Mouse (Mus musculus): ENCODE results near the gene Rftn1. TPM values are rescaled to one million over a fixed set of nuclear protein-coding genes. Genes with fewer than 3 reads are reported as not detected.

Gene Rftn1
- polyA plus RNA-seq, 1 experiment from 2014 or later, result 37.8 TPM

DNA sequence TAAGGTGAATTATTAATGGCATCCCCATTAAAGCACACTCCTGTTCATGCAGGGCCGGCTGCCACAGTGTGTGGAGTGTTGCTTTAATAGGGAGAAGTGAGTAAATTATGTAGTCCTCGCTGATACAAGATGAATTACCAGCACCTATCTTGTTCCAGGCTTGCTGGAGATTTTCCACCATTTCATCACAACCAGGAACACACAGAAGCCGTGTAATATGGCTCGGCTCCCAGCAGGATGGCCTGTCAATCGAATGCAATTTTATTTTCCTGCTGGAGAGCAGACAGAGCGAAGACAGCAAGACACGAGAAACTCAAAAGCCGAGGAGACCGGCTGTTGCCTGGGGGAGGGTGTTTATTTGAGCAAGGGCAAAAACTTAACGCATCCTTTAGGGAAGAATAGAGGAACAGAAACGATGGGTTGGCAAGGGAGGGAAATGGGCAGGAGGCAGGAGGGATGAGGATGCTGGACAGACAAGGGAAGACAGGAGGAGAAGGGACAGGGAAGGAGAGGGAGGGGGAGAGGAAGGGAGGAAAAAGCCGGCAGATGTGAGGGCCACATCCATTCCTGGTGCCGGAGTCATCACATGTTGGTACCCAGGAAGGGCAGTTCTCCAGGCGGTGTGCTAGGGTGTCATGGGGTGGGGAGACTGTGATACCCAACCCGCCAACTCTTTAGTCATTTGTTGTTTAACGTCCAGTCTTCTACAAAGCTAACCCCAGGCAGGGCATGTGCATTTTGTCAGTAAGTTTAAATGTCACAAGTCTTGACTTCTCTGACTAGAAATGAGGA, 39.9 kb downstream of the Rftn1 start:
- H3K4me2 ChIP-seq (ENCODE audit: low read depth, low read length), result 0 out of 2 replicates have a peak overlapping the region, but pooled peaks have one; percentile 10
- no peaks in the 10 kb centered on the region for H3K9me3 ChIP-seq (replicated peaks; ENCODE audit: control insufficient read depth, low read length)
- no peak overlapping the region for H3K27ac ChIP-seq (ENCODE audit: low read length)
- no peaks in the 10 kb centered on the region for H3K27me3 ChIP-seq (ENCODE audit: control insufficient read depth, insufficient read depth, low read length)
- no peak overlapping the region for H3K9ac ChIP-seq (ENCODE audit: low read length)
- no peak overlapping the region for H3K4me3 ChIP-seq (ENCODE audit: low read length)
- 66% methylated on average over 16 of the region's 16 CpGs for WGBS
- H3K4me1 ChIP-seq (ENCODE audit: control insufficient read depth, insufficient read depth, low read length), result no peaks in the 10 kb centered on the region
- ATAC-seq (replicated peaks; ENCODE audit: extremely low read depth, insufficient read depth, low FRiP score), result no peak
- H3K36me3 ChIP-seq (ENCODE audit: control insufficient read depth, insufficient read depth), result peaks cover 13% of the 10 kb centered on the region

DNA sequence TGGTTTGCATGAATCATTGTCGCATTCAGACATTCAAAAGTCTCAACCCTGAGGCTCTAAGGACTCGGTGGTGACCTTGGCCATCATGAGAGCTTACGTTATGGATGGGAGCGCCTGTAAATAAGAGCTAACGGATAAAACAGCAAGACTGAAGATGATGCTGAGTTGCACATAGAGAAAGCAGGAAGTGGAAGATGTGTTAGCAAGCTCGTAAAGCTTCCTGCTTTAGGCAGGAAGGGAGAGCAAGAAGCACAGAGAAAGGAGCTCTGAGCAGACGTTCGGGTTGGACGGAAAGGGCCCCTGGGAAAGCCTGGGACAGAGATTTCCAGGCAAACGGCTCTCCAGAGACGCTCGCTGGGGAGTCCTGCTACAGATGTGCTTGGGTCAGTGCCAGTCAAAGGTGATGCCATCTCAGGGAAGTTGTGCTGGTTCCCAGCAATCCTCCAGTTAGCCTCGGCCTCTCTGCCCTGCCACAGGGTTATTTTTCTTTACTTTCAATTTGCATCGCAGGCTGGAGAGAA, 40.7 kb downstream of the Rftn1 start:
- Histone ChIP-seq H3K27me3 (ENCODE audit: control insufficient read depth, insufficient read depth, low read length) (no peaks in the 10 kb centered on the region), H3K9ac (ENCODE audit: low read length) (no peak overlapping the region), H3K4me3 (ENCODE audit: low read length) (no peak overlapping the region; the same call in 1 of the 2 replicates), H3K9me3 (replicated peaks; ENCODE audit: control insufficient read depth, low read length) (no peaks in the 10 kb centered on the region), H3K4me1 (ENCODE audit: control insufficient read depth, insufficient read depth, low read length) (no peaks in the 10 kb centered on the region), H3K36me3 (ENCODE audit: control insufficient read depth, insufficient read depth) (peaks cover 20% of the 10 kb centered on the region), H3K27ac (ENCODE audit: low read length) (peak overlapping the region; percentile 29; the same call in 1 of the 2 replicates), H3K4me2 (ENCODE audit: low read depth, low read length) (peak overlapping the region; percentile 10; the same call in 1 of the 2 replicates)
- ATAC-seq (replicated peaks; ENCODE audit: extremely low read depth, insufficient read depth, low FRiP score), result no peak
- 73% methylated on average over 14 of the region's 14 CpGs for WGBS

GRCm38 (mm10) chr17:50147831-50148587, 42.5 kb downstream of the Rftn1 start:
- ATAC-seq (replicated peaks; ENCODE audit: extremely low read depth, insufficient read depth, low FRiP score), result no peak; the same call in 1 of the 2 replicates
- no peaks in the 10 kb centered on the region for H3K27me3 ChIP-seq (ENCODE audit: control insufficient read depth, insufficient read depth, low read length)
- no peak overlapping the region for H3K4me2 ChIP-seq (ENCODE audit: low read depth, low read length)
- H3K27ac ChIP-seq (ENCODE audit: low read length), result no peak overlapping the region
- no peak overlapping the region for H3K4me3 ChIP-seq (ENCODE audit: low read length)
- 0 out of 2 replicates have a peak, but pooled peaks cover 2% of the 10 kb centered on the region for H3K9me3 ChIP-seq (replicated peaks; ENCODE audit: control insufficient read depth, low read length)
- H3K4me1 ChIP-seq (ENCODE audit: control insufficient read depth, insufficient read depth, low read length), result no peaks in the 10 kb centered on the region
- no peak overlapping the region for H3K9ac ChIP-seq (ENCODE audit: low read length)
- 88% methylated on average over 12 of the region's 12 CpGs for WGBS
- H3K36me3 ChIP-seq (ENCODE audit: control insufficient read depth, insufficient read depth), result peaks cover 29% of the 10 kb centered on the region

- Histone ChIP-seq H3K27ac (ENCODE audit: low read length) (peak overlapping the region; percentile 48; the same call in 1 of the 2 replicates), H3K4me2 (ENCODE audit: low read depth, low read length) (no peak overlapping the region), H3K9ac (ENCODE audit: low read length) (no peak overlapping the region), H3K9me3 (replicated peaks; ENCODE audit: control insufficient read depth, low read length) (0 out of 2 replicates have a peak, but pooled peaks cover 2% of the 10 kb centered on the region), H3K4me3 (ENCODE audit: low read length) (no peak overlapping the region), H3K36me3 (ENCODE audit: control insufficient read depth, insufficient read depth) (peaks cover 26% of the 10 kb centered on the region), H3K27me3 (ENCODE audit: control insufficient read depth, insufficient read depth, low read length) (no peaks in the 10 kb centered on the region), H3K4me1 (ENCODE audit: control insufficient read depth, insufficient read depth, low read length) (no peaks in the 10 kb centered on the region)
- WGBS, result 69% methylated on average over 10 of the region's 10 CpGs
- ATAC-seq (replicated peaks; ENCODE audit: extremely low read depth, insufficient read depth, low FRiP score), result peak; percentile 49
Observed at GRCm38 (mm10) chr17:50143354-50143753, 47.1 kb downstream of the Rftn1 start.

DNA sequence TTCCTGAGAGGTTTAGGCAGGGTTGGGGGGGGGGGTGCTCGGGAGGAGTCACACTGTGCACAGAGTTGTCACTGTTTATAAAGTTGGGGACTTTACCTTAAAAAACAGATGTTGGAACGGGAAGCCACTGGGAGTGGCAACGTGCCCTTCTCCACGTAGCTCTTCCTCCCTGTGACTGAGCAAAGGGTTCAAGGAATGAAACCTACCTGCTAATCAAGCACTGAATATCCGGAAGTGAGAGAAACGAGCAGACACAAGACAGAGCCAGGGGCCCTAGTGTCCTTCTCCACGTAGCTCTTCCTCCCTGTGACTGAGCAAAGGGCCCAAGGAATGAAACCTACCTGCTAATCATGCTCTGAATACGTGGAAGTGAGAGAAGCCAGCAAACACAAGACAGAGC, 47.9 kb downstream of the Rftn1 start:
- H3K9ac ChIP-seq (ENCODE audit: low read length), result no peak overlapping the region
- 75% methylated on average over 8 of the region's 8 CpGs for WGBS
- no peak overlapping the region for H3K4me3 ChIP-seq (ENCODE audit: low read length)
- H3K36me3 ChIP-seq (ENCODE audit: control insufficient read depth, insufficient read depth), result peaks cover 26% of the 10 kb centered on the region
- H3K27me3 ChIP-seq (ENCODE audit: control insufficient read depth, insufficient read depth, low read length), result no peaks in the 10 kb centered on the region
- ATAC-seq (replicated peaks; ENCODE audit: extremely low read depth, insufficient read depth, low FRiP score), result no peak
- no peak overlapping the region for H3K4me2 ChIP-seq (ENCODE audit: low read depth, low read length)
- H3K4me1 ChIP-seq (ENCODE audit: control insufficient read depth, insufficient read depth, low read length), result no peaks in the 10 kb centered on the region
- H3K27ac ChIP-seq (ENCODE audit: low read length), result no peak overlapping the region; the same call in 1 of the 2 replicates
- 0 out of 2 replicates have a peak, but pooled peaks cover 2% of the 10 kb centered on the region for H3K9me3 ChIP-seq (replicated peaks; ENCODE audit: control insufficient read depth, low read length)

GRCm38 (mm10) chr17:50142151-50142550, 48.3 kb downstream of the Rftn1 start:
- no peak overlapping the region for H3K4me3 ChIP-seq (ENCODE audit: low read length)
- no peaks in the 10 kb centered on the region for H3K27me3 ChIP-seq (ENCODE audit: control insufficient read depth, insufficient read depth, low read length)
- ATAC-seq (replicated peaks; ENCODE audit: extremely low read depth, insufficient read depth, low FRiP score), result no peak
- H3K9ac ChIP-seq (ENCODE audit: low read length), result no peak overlapping the region
- H3K27ac ChIP-seq (ENCODE audit: low read length), result no peak overlapping the region; the same call in 1 of the 2 replicates
- 0 out of 2 replicates have a peak, but pooled peaks cover 2% of the 10 kb centered on the region for H3K9me3 ChIP-seq (replicated peaks; ENCODE audit: control insufficient read depth, low read length)
- H3K4me2 ChIP-seq (ENCODE audit: low read depth, low read length), result no peak overlapping the region
- 90% methylated on average over 7 of the region's 7 CpGs for WGBS
- H3K4me1 ChIP-seq (ENCODE audit: control insufficient read depth, insufficient read depth, low read length), result no peaks in the 10 kb centered on the region
- H3K36me3 ChIP-seq (ENCODE audit: control insufficient read depth, insufficient read depth), result peaks cover 26% of the 10 kb centered on the region

GRCm38 (mm10) chr17:50136060-50136459, 54.4 kb downstream of the Rftn1 start:
- Histone ChIP-seq H3K9me3 (replicated peaks; ENCODE audit: control insufficient read depth, low read length) (no peaks in the 10 kb centered on the region), H3K27me3 (ENCODE audit: control insufficient read depth, insufficient read depth, low read length) (no peaks in the 10 kb centered on the region), H3K4me1 (ENCODE audit: control insufficient read depth, insufficient read depth, low read length) (peaks cover 16% of the 10 kb centered on the region), H3K36me3 (ENCODE audit: control insufficient read depth, insufficient read depth) (no peaks in the 10 kb centered on the region), H3K4me2 (ENCODE audit: low read depth, low read length) (peak overlapping the region; percentile 9; the same call in 1 of the 2 replicates), H3K9ac (ENCODE audit: low read length) (0 out of 2 replicates have a peak overlapping the region, but pooled peaks have one; percentile 10), H3K4me3 (ENCODE audit: low read length) (no peak overlapping the region), H3K27ac (ENCODE audit: low read length) (peak overlapping the region; percentile 44; the same call in 1 of the 2 replicates)
- ATAC-seq (replicated peaks; ENCODE audit: extremely low read depth, insufficient read depth, low FRiP score), result peak; percentile 58; the same call in 1 of the 2 replicates
- 34% methylated on average over 9 of the region's 9 CpGs for WGBS

DNA sequence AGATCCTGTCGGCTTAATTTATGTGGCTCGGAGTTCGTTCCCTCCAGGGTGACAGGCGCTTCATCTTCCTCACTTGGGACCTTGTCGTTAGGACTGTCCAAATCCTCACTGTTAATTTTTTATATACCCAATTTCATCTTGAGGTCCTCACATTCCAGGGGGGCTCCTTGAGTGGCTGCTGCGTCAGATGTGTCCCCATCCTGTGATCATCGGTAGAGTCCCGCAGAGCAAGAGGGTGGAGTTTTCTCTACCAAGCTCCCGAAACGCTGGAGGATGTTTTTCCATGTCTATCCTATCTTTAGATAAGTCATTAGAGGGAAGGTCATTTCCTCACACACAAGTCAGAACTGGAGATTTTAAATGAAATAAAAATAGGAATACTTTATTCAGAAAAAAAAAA, 55.0 kb downstream of the Rftn1 start:
- no peak overlapping the region for H3K4me3 ChIP-seq (ENCODE audit: low read length)
- peak overlapping the region; percentile 44; the same call in 1 of the 2 replicates for H3K27ac ChIP-seq (ENCODE audit: low read length)
- H3K4me1 ChIP-seq (ENCODE audit: control insufficient read depth, insufficient read depth, low read length), result peaks cover 16% of the 10 kb centered on the region
- no peaks in the 10 kb centered on the region for H3K27me3 ChIP-seq (ENCODE audit: control insufficient read depth, insufficient read depth, low read length)
- H3K4me2 ChIP-seq (ENCODE audit: low read depth, low read length), result no peak overlapping the region
- no peak for ATAC-seq (replicated peaks; ENCODE audit: extremely low read depth, insufficient read depth, low FRiP score)
- no peaks in the 10 kb centered on the region for H3K36me3 ChIP-seq (ENCODE audit: control insufficient read depth, insufficient read depth)
- no peaks in the 10 kb centered on the region for H3K9me3 ChIP-seq (replicated peaks; ENCODE audit: control insufficient read depth, low read length)
- whole genome bisulfite sequencing, result 63% methylated on average over 10 of the region's 10 CpGs
- H3K9ac ChIP-seq (ENCODE audit: low read length), result no peak overlapping the region
